Mouse (Mus musculus): ENCODE results near the gene Ahrr.

DNA sequence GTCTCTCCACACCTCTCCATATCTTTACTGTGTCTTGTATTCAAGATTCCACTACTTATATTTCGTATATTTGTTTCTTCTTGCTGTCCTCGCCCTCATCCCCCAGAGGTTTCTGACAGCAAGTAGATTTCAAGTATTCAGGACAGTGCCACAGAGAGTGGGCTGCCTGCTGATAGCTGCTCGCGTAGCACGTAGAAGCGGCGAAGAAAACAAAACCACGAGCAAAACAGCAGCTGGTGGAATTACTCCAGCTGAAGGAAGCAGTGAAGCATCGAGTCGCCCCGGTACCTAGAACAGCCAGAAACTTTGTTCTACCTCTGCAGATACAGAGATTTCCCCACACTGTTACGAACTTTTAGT lies 83.2 kb downstream of the Ahrr start:
- TF ChIP-seq GATA1 (IDR thresholded peaks at IDR 0.05; ENCODE audit: borderline replicate concordance, low read length) (no peak), FLI1 (IDR thresholded peaks at IDR 0.05; ENCODE audit: low read length) (no peak)
